Mouse (Mus musculus): ENCODE measurements around the gene Card9. TPM values are rescaled to one million over a fixed set of nuclear protein-coding genes. Genes with fewer than 3 reads are reported as not detected.
"Not testable (repeated sequence)": the region's sequence is repeated elsewhere in the genome, so short reads cannot be mapped to it uniquely, and the experiment has no call there.

The Card9 gene
- total RNA-seq (2022) = under 1 TPM; 0.22 to 0.51 (median 0.47) TPM

- no peak for DNase-seq (ENCODE audit: low spot score in 2 of 2)
These were observed at the start of gene Card9 for GRCm38 (mm10) chr2:26360772-26361171. Card9 (minus strand) TSS chr2:26360918.

- DNase-seq (ENCODE audit: low spot score in 2 of 2) = no peak
These were observed 49.4 kb upstream of the Card9 start for GRCm38 (mm10) chr2:26410091-26410490.

- DNase-seq (ENCODE audit: low spot score in 2 of 2) = no peak
These were observed 48.6 kb upstream of the Card9 start for GRCm38 (mm10) chr2:26409362-26409761.

GRCm38 (mm10) chr2:26408515-26409356 lies 48.0 kb upstream of the Card9 start, which contains the start of gene Inpp5e:
Inpp5e (minus strand) TSS chr2:26409203.
- peak; percentile 95 for DNase-seq (ENCODE audit: low spot score in 2 of 2)

- no peak for DNase-seq (ENCODE audit: low spot score in 2 of 2)
These were observed 42.6 kb upstream of the Card9 start for GRCm38 (mm10) chr2:26403306-26403705.

GRCm38 (mm10) chr2:26402265-26402664 lies 41.5 kb upstream of the Card9 start:
- no peak for DNase-seq (ENCODE audit: low spot score in 2 of 2)

- DNase-seq (ENCODE audit: low spot score in 2 of 2) = no peak
These were observed 40.3 kb upstream of the Card9 start for GRCm38 (mm10) chr2:26401023-26401422.

GRCm38 (mm10) chr2:26400296-26400695 lies 39.6 kb upstream of the Card9 start:
- no peak for DNase-seq (ENCODE audit: low spot score in 2 of 2)

GRCm38 (mm10) chr2:26399647-26400046 lies 38.9 kb upstream of the Card9 start:
- DNase-seq (ENCODE audit: low spot score in 2 of 2) = peak; percentile 29 to 47

GRCm38 (mm10) chr2:26398978-26399377 lies 38.3 kb upstream of the Card9 start:
- DNase-seq (ENCODE audit: low spot score in 2 of 2) = no peak

GRCm38 (mm10) chr2:26391617-26392016 lies 30.9 kb upstream of the Card9 start:
- DNase-seq (ENCODE audit: low spot score in 2 of 2) = no peak

GRCm38 (mm10) chr2:26390954-26391353 lies 30.2 kb upstream of the Card9 start:
- no peak for DNase-seq (ENCODE audit: low spot score in 2 of 2)

GRCm38 (mm10) chr2:26389154-26389690 lies 28.5 kb upstream of the Card9 start, which contains the start of the genes Entr1 and Pmpca:
Entr1 (minus strand) TSS chr2:26389316.
Pmpca (plus strand) TSS chr2:26389339.
- peak; percentile 69 for DNase-seq (ENCODE audit: low spot score in 2 of 2)

- no peak for DNase-seq (ENCODE audit: low spot score in 2 of 2)
These were observed 28.0 kb upstream of the Card9 start for GRCm38 (mm10) chr2:26388682-26389153.

- DNase-seq (ENCODE audit: low spot score in 2 of 2) = no peak
These were observed 27.0 kb upstream of the Card9 start for GRCm38 (mm10) chr2:26387713-26388112.

- not testable (repeated sequence) for DNase-seq (ENCODE audit: low spot score in 2 of 2)
These were observed 20.2 kb upstream of the Card9 start for GRCm38 (mm10) chr2:26380871-26381270.

- DNase-seq (ENCODE audit: low spot score in 2 of 2) = peak; percentile 69 to 73
These were observed 19.5 kb upstream of the Card9 start, which contains the start of gene Snapc4 for GRCm38 (mm10) chr2:26380131-26380771. Snapc4 (minus strand) TSS chr2:26380653.

- DNase-seq (ENCODE audit: low spot score in 2 of 2) = no peak
These were observed 11.7 kb upstream of the Card9 start for GRCm38 (mm10) chr2:26372396-26372795.

GRCm38 (mm10) chr2:26368572-26368971 lies 7.9 kb upstream of the Card9 start:
- DNase-seq (ENCODE audit: low spot score in 2 of 2) = no peak

GRCm38 (mm10) chr2:26367911-26368310 lies 7.2 kb upstream of the Card9 start:
- DNase-seq (ENCODE audit: low spot score in 2 of 2) = no peak

- peak; percentile 74 to 78 for DNase-seq (ENCODE audit: low spot score in 2 of 2)
These were observed 4.2 kb upstream of the Card9 start for GRCm38 (mm10) chr2:26364738-26365465.
